Mouse (Mus musculus) CH12.LX (cell line): Measurements from ENCODE around the gene Depdc7. TPM values are rescaled to one million over a fixed set of nuclear protein-coding genes. Genes with fewer than 3 reads are reported as not detected.

Experiments used
- DNase-seq: peaks from one replicate; pipeline ENCODE4 v3.0.0-alpha.2; 2013; ENCODE audit errors: extremely low read depth
- H3K27ac ChIP-seq: 2 replicates; pipeline ENCODE4 v1.5.1; 2012; ENCODE audit warnings: low read depth, mild to moderate bottlenecking, control low read depth, moderate library complexity; ENCODE audit not compliant: insufficient read depth
- H3K27me3 ChIP-seq: replicated peaks from 2 replicates; pipeline ENCODE3; 2012; ENCODE audit warnings: inconsistent platforms
- H3K36me3 ChIP-seq, 2 experiments: replicated peaks in 1 of 2; 2 replicates each; pipeline versions ENCODE3 to v1.6.1; 2012; ENCODE audit warnings: inconsistent platforms in 1 of 2, low read length in 1 of 2, mild to moderate bottlenecking in 1 of 2, mixed read lengths in 1 of 2, moderate library complexity in 1 of 2; ENCODE audit not compliant: control insufficient read depth in 1 of 2, insufficient read depth in 1 of 2
- H3K4me1 ChIP-seq, 2 experiments: 2 replicates each; pipeline ENCODE4 v1.6.1; 2012; ENCODE audit warnings: inconsistent platforms in 1 of 2, moderate library complexity in 1 of 2; ENCODE audit not compliant: insufficient read depth in 2 of 2, control insufficient read depth in 1 of 2
- H3K4me2 ChIP-seq: 2 replicates; pipeline ENCODE4 v1.6.1; 2012; ENCODE audit warnings: low read depth, mild to moderate bottlenecking, control low read depth; ENCODE audit not compliant: poor library complexity, insufficient read depth, severe bottlenecking
- H3K4me3 ChIP-seq, 3 experiments: fragments of 150-350 bp in 1 of 3; sonication (generic) in 1 of 3; replicated peaks in 1 of 3; 2 replicates each; pipeline versions ENCODE3 to v1.5.1; 2011 to 2012; ENCODE audit warnings: low read depth in 2 of 3, low read length in 2 of 3, mild to moderate bottlenecking in 2 of 3, moderate library complexity in 2 of 3, control low read depth in 1 of 3, improper control_type of control experiment in 1 of 3, inconsistent platforms in 1 of 3, mixed read lengths in 1 of 3; ENCODE audit not compliant: poor library complexity in 1 of 3
- H3K79me2 ChIP-seq: replicated peaks from 2 replicates; pipeline ENCODE4 v1.6.1; 2012; ENCODE audit warnings: mild to moderate bottlenecking, moderate library complexity; ENCODE audit not compliant: control insufficient read depth, poor library complexity, insufficient read depth, severe bottlenecking; ENCODE audit errors: extremely low read depth
- H3K9ac ChIP-seq: 2 replicates; pipeline ENCODE4 v1.6.1; 2012; ENCODE audit warnings: low read depth, mild to moderate bottlenecking, control low read depth, moderate library complexity; ENCODE audit not compliant: insufficient read depth
- H3K9me3 ChIP-seq: replicated peaks from 2 replicates; pipeline ENCODE3; 2012; ENCODE audit warnings: low read length, inconsistent platforms, mixed read lengths
- EP300 ChIP-seq: IDR thresholded peaks from 2 replicates; pipeline ENCODE4 v1.6.1; 2011; ENCODE audit warnings: low read length, improper control_type of control experiment
- ETS1 ChIP-seq: conservative IDR thresholded peaks from 2 replicates; pipeline ENCODE4 v1.6.1; 2012; ENCODE audit warnings: low read depth, mild to moderate bottlenecking, inconsistent platforms, low read length, improper control_type of control experiment, moderate library complexity
- HCFC1 ChIP-seq: IDR thresholded peaks from 2 replicates; pipeline ENCODE4 v1.6.1; 2012; ENCODE audit warnings: low read depth, mild to moderate bottlenecking, inconsistent platforms, low read length, improper control_type of control experiment
- JUN ChIP-seq: IDR thresholded peaks from 2 replicates; pipeline ENCODE4 v1.6.1; 2011; ENCODE audit warnings: low read depth, mild to moderate bottlenecking, low read length, improper control_type of control experiment, moderate library complexity; ENCODE audit not compliant: insufficient read depth
- MAX ChIP-seq: IDR thresholded peaks from 2 replicates; pipeline ENCODE4 v1.6.1; 2011; ENCODE audit warnings: low read length, improper control_type of control experiment
- MEF2A ChIP-seq: IDR thresholded peaks from 2 replicates; pipeline ENCODE4 v1.6.1; 2014; ENCODE audit warnings: low read depth, mild to moderate bottlenecking, inconsistent platforms, low read length, improper control_type of control experiment, borderline replicate concordance
- PAX5 ChIP-seq: IDR thresholded peaks from 2 replicates; pipeline ENCODE4 v1.6.1; 2012; ENCODE audit warnings: low read length, inconsistent platforms, mixed read lengths
- SMC3 ChIP-seq: IDR thresholded peaks from 2 replicates; pipeline ENCODE4 v1.6.1; 2011; ENCODE audit warnings: low read depth, low read length, improper control_type of control experiment
- TCF12 ChIP-seq: IDR thresholded peaks from 2 replicates; pipeline ENCODE4 v1.6.1; 2014; ENCODE audit warnings: low read depth, mild to moderate bottlenecking, inconsistent platforms, low read length, improper control_type of control experiment
- UBTF ChIP-seq: IDR thresholded peaks from 2 replicates; pipeline ENCODE4 v1.6.1; 2012; ENCODE audit warnings: low read depth, mild to moderate bottlenecking, inconsistent platforms, low read length, improper control_type of control experiment, moderate library complexity
- ZKSCAN1 ChIP-seq: IDR thresholded peaks from 2 replicates; pipeline ENCODE4 v1.6.1; 2012; ENCODE audit warnings: low read depth, inconsistent platforms, low read length, improper control_type of control experiment, borderline replicate concordance
- ZMIZ1 ChIP-seq: IDR thresholded peaks from 2 replicates; pipeline ENCODE4 v1.6.1; 2012; ENCODE audit warnings: low read depth, mild to moderate bottlenecking, inconsistent platforms, low read length, improper control_type of control experiment
- dilution Hi-C: fragments of 300-500 bp; cut with MboI; formaldehyde crosslinking; loops from 2 replicates; pipeline ENCODE4 v1.14.3; 2020; ENCODE audit warnings: low sequenced_read_pairs; ENCODE audit not compliant: extremely low pct_unique_long_range_greater_than_20kb, extremely low pct_ligation_motif_present
- in situ Hi-C: fragments of 300-500 bp; cut with MboI; formaldehyde crosslinking; loops from 3 replicates; pipeline ENCODE4 v1.14.3; 2019; ENCODE audit warnings: low sequenced_read_pairs, low pct_ligation_motif_present, low pct_unique_long_range_greater_than_20kb, mixed read lengths
- polyA plus RNA-seq: library from polyadenylated mRNA; unstranded; fragments of >175 nt; gene quantifications from 2 replicates; pipeline ENCODE4 v1.2.1, GENCODE M21; 2012; ENCODE audit warnings: low read depth; ENCODE audit not compliant: insufficient read length
- total RNA-seq, 2 experiments: library from RNA; depleted of rRNA; stranded (reverse); fragments of 300-350 nt in 1 of 2; fragments of >200 nt in 1 of 2; gene quantifications; 2 replicates each; pipeline ENCODE4 v1.2.3; 2012 to 2014

Depdc7 gene
- total and polyA plus RNA-seq, 3 experiments: 0.32 to 4.3 (median 0.81) TPM

- no peak overlapping the region for H3K27ac ChIP-seq
- H3K4me2 ChIP-seq: no peak overlapping the region
- DNase-seq: no peak
- no peaks in the 10 kb centered on the region for H3K9me3 ChIP-seq
- in situ Hi-C loops (loop anchor here (10.0 kb wide), 1 partner anchor 60 kb away; the partner anchor contains the start of gene Depdc7), dilution Hi-C loops (no loop called here)
- H3K36me3 ChIP-seq: no peaks in the 10 kb centered on the region
- no peaks in the 10 kb centered on the region for H3K27me3 ChIP-seq
- no peak overlapping the region for H3K4me3 ChIP-seq
- H3K9ac ChIP-seq: no peak overlapping the region
- TF ChIP-seq HCFC1: no peak
- no peak for TF ChIP-seq EP300
- TF ChIP-seq TCF12: no peak
- no peak for TF ChIP-seq ZKSCAN1
- no peak for TF ChIP-seq UBTF
- TF ChIP-seq ETS1: no peak
- no peak for TF ChIP-seq MEF2A
- no peak for TF ChIP-seq JUN
- no peak for TF ChIP-seq PAX5
- TF ChIP-seq MAX: no peak
- peaks cover 9 to 36% of the 10 kb centered on the region in 2 experiments; a peak in 3 of 4 replicates for H3K4me1 ChIP-seq
- no peaks in the 10 kb centered on the region for H3K79me2 ChIP-seq
Measured at GRCm38 (mm10) chr2:104684771-104685170, 57.9 kb downstream of the Depdc7 start.

GRCm38 (mm10) chr2:104677326-104677725 is 65.4 kb downstream of the Depdc7 start:
- dilution Hi-C loops (no loop called here), in situ Hi-C loops (no loop called here)

More at GRCm38 (mm10) chr2:104677326-104677725, 65.4 kb downstream of the Depdc7 start:
- Histone ChIP-seq H3K27ac (no peak overlapping the region), H3K4me3 (no peak overlapping the region), H3K9me3 (no peaks in the 10 kb centered on the region), H3K27me3 (no peaks in the 10 kb centered on the region), H3K4me2 (no peak overlapping the region), H3K4me1 (no peaks in the 10 kb centered on the region), H3K36me3 (no peaks in the 10 kb centered on the region), H3K9ac (no peak overlapping the region), H3K79me2 (no peaks in the 10 kb centered on the region)
- TF ChIP-seq ZMIZ1 (no peak), ETS1 (no peak), SMC3 (no peak)
- DNase-seq: no peak

Other genes with a start within 250 kb of the Depdc7 start
- 14.8 and 17.6 TPM in 2 replicates for gene Hipk3, start 248.4 kb downstream of the Depdc7 start, total RNA-seq (2012; rRNA removed)
- gene Hipk3, start 248.4 kb downstream of the Depdc7 start, total RNA-seq (2014; rRNA removed): 16.5 and 16.9 TPM in 2 replicates
- 15.4 and 19.5 TPM in 2 replicates for gene Hipk3, start 248.4 kb downstream of the Depdc7 start, polyA plus RNA-seq
- gene Cstf3, start 152.4 kb downstream of the Depdc7 start, total RNA-seq (2012; rRNA removed): 17.3 and 18.2 TPM in 2 replicates
- gene Cstf3, start 152.4 kb downstream of the Depdc7 start, total RNA-seq (2014; rRNA removed): 50.6 and 54.9 TPM in 2 replicates
- gene Cstf3, start 152.4 kb downstream of the Depdc7 start, polyA plus RNA-seq: 50.3 and 57.2 TPM in 2 replicates
- gene Tcp11l1, start 30.7 kb downstream of the Depdc7 start, total RNA-seq (2012; rRNA removed): 10.1 and 11.7 TPM in 2 replicates
- gene Tcp11l1, start 30.7 kb downstream of the Depdc7 start, total RNA-seq (2014; rRNA removed): 1.1 and 2.9 TPM in 2 replicates
- gene Tcp11l1, start 30.7 kb downstream of the Depdc7 start, polyA plus RNA-seq: 3.6 and 3.8 TPM in 2 replicates
- gene Pin1rt1, start 26.5 kb downstream of the Depdc7 start, total RNA-seq (2012; rRNA removed): not detected in 2 replicates
- not detected in 2 replicates for gene Pin1rt1, start 26.5 kb downstream of the Depdc7 start, total RNA-seq (2014; rRNA removed)
- not detected in 2 replicates for gene Pin1rt1, start 26.5 kb downstream of the Depdc7 start, polyA plus RNA-seq
- gene Qser1, start 73.9 kb upstream of the Depdc7 start, total RNA-seq (2012; rRNA removed): 3.3 and 3.7 TPM in 2 replicates
- gene Qser1, start 73.9 kb upstream of the Depdc7 start, total RNA-seq (2014; rRNA removed): 6.3 and 6.8 TPM in 2 replicates
- 9.5 and 10.2 TPM in 2 replicates for gene Qser1, start 73.9 kb upstream of the Depdc7 start, polyA plus RNA-seq
- gene Prrg4, start 107.0 kb upstream of the Depdc7 start, total RNA-seq (2012; rRNA removed): 18.3 and 21.0 TPM in 2 replicates
- 24.4 and 24.7 TPM in 2 replicates for gene Prrg4, start 107.0 kb upstream of the Depdc7 start, total RNA-seq (2014; rRNA removed)
- 11.0 and 13.9 TPM in 2 replicates for gene Prrg4, start 107.0 kb upstream of the Depdc7 start, polyA plus RNA-seq
- 1.8 and 5.1 TPM in 2 replicates for gene Ccdc73, start 124.9 kb upstream of the Depdc7 start, total RNA-seq (2012; rRNA removed)
- gene Ccdc73, start 124.9 kb upstream of the Depdc7 start, total RNA-seq (2014; rRNA removed): 2.2 TPM in 1 of 2 replicates, not detected in the other
- 0.97 and 2.2 TPM in 2 replicates for gene Ccdc73, start 124.9 kb upstream of the Depdc7 start, polyA plus RNA-seq